Mouse (Mus musculus): ENCODE results near the gene Mtor.

Gene Mtor

GRCm38 (mm10) chr4:148442598-148442997 lies 5.8 kb upstream of the Mtor start:
- DNase-seq, result no peak

GRCm38 (mm10) chr4:148444250-148444967 lies 4.0 kb upstream of the Mtor start, which contains the start of gene Ubiad1:
Gene Ubiad1 (minus strand): TSS chr4:148444771.
- DNase-seq, result peak; percentile 70

- DNase-seq, result no peak
Observed at GRCm38 (mm10) chr4:148448853-148449245, 438 bp downstream of the Mtor start.

- DNase-seq, result no peak
Observed at GRCm38 (mm10) chr4:148453707-148454106, 5.3 kb downstream of the Mtor start.

GRCm38 (mm10) chr4:148455477-148456025 lies 7.1 kb downstream of the Mtor start:
- DNase-seq, result no peak

- no peak for DNase-seq
Observed at GRCm38 (mm10) chr4:148460656-148461284, 12.4 kb downstream of the Mtor start.

- DNase-seq, result no peak
Observed at GRCm38 (mm10) chr4:148461772-148462171, 13.4 kb downstream of the Mtor start.

GRCm38 (mm10) chr4:148462717-148463116 lies 14.3 kb downstream of the Mtor start:
- no peak for DNase-seq

- no peak for DNase-seq
Observed at GRCm38 (mm10) chr4:148463208-148463960, 15.0 kb downstream of the Mtor start.

- DNase-seq, result no peak
Observed at GRCm38 (mm10) chr4:148464301-148464700, 15.9 kb downstream of the Mtor start.

GRCm38 (mm10) chr4:148464869-148465268 lies 16.5 kb downstream of the Mtor start:
- no peak for DNase-seq

- DNase-seq, result no peak
Observed at GRCm38 (mm10) chr4:148466511-148467079, 18.2 kb downstream of the Mtor start.

- no peak for DNase-seq
Observed at GRCm38 (mm10) chr4:148468396-148468795, 20.0 kb downstream of the Mtor start.

- no peak for DNase-seq
Observed at GRCm38 (mm10) chr4:148469487-148470252, 21.3 kb downstream of the Mtor start.

GRCm38 (mm10) chr4:148471363-148471806 lies 23.0 kb downstream of the Mtor start:
- DNase-seq, result no peak

GRCm38 (mm10) chr4:148472436-148473174 lies 24.2 kb downstream of the Mtor start:
- no peak for DNase-seq

GRCm38 (mm10) chr4:148473496-148473895 lies 25.1 kb downstream of the Mtor start:
- DNase-seq, result no peak

- no peak for DNase-seq
Observed at GRCm38 (mm10) chr4:148480245-148480644, 31.8 kb downstream of the Mtor start.

GRCm38 (mm10) chr4:148481557-148482168 lies 33.3 kb downstream of the Mtor start:
- DNase-seq, result no peak

GRCm38 (mm10) chr4:148484511-148484910 lies 36.1 kb downstream of the Mtor start:
- DNase-seq, result no peak

GRCm38 (mm10) chr4:148487841-148488240 lies 39.4 kb downstream of the Mtor start:
- no peak for DNase-seq
